Mouse (Mus musculus) NIH3T3 (cell line): ENCODE results near the gene Fdxacb1.

ENCODE experiments used
- DNase-seq: peaks from one replicate; pipeline ENCODE4 v3.0.0-alpha.2; 2012; ENCODE audit warnings: low read depth

The Fdxacb1 gene

GRCm38 (mm10) chr9:50750706-50751105 is 17.3 kb upstream of the Fdxacb1 start:
- no peak for DNase-seq

- no peak for DNase-seq
Measured at GRCm38 (mm10) chr9:50751323-50751722, 16.7 kb upstream of the Fdxacb1 start, which contains the start of gene Cryab. TSS of gene Cryab (plus strand) at chr9:50751325.

- DNase-seq: peak; percentile 49
Measured at GRCm38 (mm10) chr9:50752054-50752602, 15.9 kb upstream of the Fdxacb1 start, which contains the start of gene Hspb2. TSS of gene Hspb2 (minus strand) at chr9:50752354.

- peak; percentile 87 for DNase-seq
Measured at GRCm38 (mm10) chr9:50752784-50753615, 15.0 kb upstream of the Fdxacb1 start.

GRCm38 (mm10) chr9:50753947-50754346 is 14.1 kb upstream of the Fdxacb1 start:
- DNase-seq: no peak

GRCm38 (mm10) chr9:50756711-50757110 is 11.3 kb upstream of the Fdxacb1 start:
- peak; percentile 54 for DNase-seq

GRCm38 (mm10) chr9:50761520-50762243 is 6.4 kb upstream of the Fdxacb1 start:
- DNase-seq: no peak

DNA sequence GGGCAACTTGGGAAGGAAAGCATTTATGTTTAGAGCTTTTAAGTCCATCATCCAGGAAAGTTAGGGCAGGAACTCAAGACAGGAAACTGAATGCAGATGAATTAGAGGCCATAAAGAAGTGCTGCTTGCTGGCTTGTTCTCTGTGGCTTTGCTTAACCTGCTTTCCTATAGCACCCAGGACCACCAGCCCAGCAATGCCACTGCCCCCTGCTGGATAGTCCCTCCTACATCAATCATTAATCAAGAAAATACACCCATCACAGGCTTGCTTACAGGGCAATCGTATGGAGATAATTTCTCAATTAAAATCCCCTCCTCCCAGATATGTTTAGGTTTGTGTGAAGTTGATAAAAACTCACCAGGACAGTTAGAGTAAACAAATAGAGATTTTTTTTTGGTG is 4.7 kb upstream of the Fdxacb1 start:
- DNase-seq: peak; percentile 77

- no peak for DNase-seq
Measured at GRCm38 (mm10) chr9:50767531-50768106, 417 bp upstream of the Fdxacb1 start.

DNA sequence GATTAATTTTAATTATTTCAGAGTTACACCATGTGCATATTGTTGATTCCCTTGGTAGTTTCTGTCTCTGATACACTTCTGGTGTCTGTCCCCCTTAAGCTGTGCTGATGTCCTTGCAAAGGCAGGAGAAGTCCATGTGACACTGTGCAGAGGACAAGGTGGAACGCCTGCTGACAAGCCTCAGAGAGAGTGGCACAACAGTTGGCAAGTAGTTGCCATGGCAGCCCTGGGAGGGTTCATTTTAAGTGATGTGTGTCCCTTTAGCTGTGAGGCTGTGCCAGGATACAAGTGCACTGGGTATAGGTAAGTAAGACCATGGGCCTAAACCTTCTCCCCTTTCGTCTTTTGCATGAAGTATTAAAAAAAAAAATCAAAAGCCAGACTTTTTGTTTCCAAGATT is 2.0 kb downstream of the Fdxacb1 start:
- DNase-seq: no peak

DNA sequence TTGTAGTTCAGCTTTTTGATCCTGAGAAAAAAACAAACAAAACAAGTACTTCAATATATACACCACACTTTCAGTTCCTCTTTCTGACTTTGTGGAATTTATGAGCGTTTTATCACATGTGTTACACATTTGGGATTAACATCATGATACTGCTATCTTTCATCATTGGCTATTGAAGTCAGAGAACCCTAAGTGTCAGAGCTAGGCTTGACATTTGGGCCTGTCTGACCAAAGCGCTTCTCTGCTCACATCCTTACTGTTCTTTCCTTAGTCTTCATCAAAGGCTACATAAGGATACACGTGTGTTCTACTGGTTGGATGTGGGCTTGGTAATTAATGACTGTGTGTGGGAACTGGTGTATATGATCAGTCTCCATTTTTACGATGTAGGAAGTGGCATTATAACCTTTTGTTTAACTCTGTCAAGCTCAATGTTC is 6.0 kb downstream of the Fdxacb1 start:
- DNase-seq: no peak

DNA sequence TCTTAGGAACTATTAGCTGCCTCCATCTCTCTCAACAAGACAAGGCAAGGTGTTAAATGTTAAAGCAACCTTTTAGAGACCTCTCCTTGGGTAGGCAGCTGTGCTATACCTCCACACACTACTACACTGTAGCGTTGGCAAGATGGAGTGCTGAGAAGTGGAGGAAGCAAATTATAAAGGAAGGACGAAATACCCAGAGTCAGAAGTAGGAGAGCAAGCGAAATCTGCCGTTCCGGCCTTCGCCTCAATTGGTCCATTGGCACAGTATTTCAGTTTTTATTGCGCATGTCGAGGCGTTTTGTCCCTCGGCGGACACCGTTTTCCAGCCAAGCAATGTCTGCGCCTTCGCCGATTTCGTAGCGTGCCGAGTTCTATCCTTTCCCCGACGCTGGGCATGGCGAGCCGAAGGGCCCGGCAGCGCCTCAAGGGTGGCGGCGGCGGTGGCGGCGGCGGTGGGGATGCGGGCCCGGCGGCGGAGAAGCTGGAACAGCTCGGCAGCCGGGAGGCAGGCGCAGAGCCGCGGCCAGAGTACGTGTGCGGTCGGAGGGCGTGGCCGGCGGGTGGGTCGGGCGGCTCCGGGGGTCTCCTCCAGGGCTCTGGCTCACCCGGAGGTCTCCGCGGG is 7.1 kb downstream of the Fdxacb1 start, which contains the start of the genes Alg9 and 1110032A03Rik:
TSS of gene Alg9 (plus strand) at position 29 of the 622 bp plus-strand sequence.
TSS of gene 1110032A03Rik (minus strand) at position 530 of the 622 bp plus-strand sequence.
- peak; percentile 92 for DNase-seq

DNA sequence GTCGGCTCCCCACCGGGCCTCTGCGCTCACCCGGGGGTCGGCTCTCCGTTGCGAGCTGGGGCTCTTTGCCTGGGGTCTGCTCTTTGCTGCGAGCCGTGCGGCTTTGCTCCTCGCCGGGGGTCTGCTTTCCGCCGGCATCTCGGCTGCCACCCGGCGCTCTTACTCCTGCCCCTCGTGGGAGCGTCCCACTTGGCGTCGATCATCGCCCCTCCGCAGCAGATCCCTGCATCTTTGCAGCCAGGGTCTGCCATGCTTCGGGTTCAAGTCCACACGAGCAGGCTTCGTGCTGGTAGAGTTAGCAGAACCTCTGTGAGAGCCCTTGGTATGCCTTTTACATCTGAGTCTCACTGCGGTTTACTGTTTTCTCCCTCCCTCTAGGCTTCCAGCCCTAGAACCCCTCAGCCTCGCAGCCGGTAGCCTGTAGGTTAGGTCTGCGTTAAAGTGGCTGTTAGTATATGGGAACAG is 7.7 kb downstream of the Fdxacb1 start:
- peak; percentile 23 for DNase-seq

DNA sequence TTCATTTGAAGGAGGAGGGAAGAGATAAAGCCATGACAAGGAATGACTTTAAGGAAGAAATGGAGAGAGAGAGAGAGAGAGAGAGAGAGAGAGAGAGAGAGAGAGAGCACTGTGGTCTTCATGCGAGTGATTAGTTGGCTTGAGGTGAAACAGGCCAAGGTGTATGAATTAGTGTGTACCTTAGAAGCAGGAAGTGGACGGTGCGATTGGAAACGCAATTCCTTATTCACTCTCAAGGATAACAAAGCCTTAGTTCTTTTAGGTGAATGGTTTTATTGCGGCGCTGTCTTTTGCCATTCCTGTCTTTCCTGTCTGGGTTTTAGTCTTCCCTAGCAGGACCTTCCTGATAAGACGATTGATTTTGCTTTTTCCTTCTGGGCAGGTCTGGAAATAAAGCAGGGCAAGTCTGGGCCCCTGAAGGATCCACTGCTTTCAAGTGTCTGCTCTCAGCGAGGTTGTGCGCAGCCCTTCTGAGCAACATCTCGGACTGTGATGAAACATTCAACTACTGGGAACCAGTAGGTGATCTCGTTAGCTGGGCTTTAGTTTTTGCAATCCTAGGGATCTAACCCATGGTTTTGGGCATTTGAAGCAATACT is 8.2 kb downstream of the Fdxacb1 start:
- DNase-seq: no peak

- peak; percentile 53 for DNase-seq
Measured at GRCm38 (mm10) chr9:50782155-50782554, 14.1 kb downstream of the Fdxacb1 start.

GRCm38 (mm10) chr9:50795266-50795665 is 27.2 kb downstream of the Fdxacb1 start:
- no peak for DNase-seq

GRCm38 (mm10) chr9:50796776-50797175 is 28.7 kb downstream of the Fdxacb1 start:
- DNase-seq: no peak

- DNase-seq: no peak
Measured at GRCm38 (mm10) chr9:50797641-50798040, 29.6 kb downstream of the Fdxacb1 start.

DNA sequence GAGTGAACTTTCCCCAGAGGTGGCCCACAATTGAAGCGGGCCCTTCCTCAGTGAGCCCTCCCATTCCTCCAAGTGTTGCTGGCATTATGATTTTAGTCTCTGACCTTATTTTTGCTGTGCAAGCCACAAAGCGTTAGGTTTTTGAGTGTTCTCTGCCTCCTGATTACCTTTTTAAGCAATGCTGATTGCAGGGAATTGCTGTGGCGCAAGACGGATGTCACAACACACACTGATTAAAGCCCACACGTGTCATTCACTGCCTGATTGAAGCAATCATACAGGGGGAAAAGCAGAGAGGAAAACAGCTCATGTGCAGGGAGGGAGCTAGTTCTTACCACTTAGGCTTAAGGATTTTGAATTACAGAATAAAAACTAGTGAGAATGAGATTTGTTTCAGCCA is 30.3 kb downstream of the Fdxacb1 start:
- DNase-seq: no peak

- DNase-seq: peak; percentile 69
Measured at GRCm38 (mm10) chr9:50800985-50801384, 32.9 kb downstream of the Fdxacb1 start.

- no peak for DNase-seq
Measured at GRCm38 (mm10) chr9:50803055-50803671, 35.1 kb downstream of the Fdxacb1 start.
